Mouse (Mus musculus) 416B (cell line): ENCODE results near the gene P4ha2.

Experiments used
- DNase-seq: peaks from one replicate; pipeline ENCODE4 v3.0.0; 2011; ENCODE audit warnings: low read depth

The P4ha2 gene

GRCm38 (mm10) chr11:54100045-54100691 is at the start of gene P4ha2:
Gene P4ha2 (plus strand): TSS chr11:54100095.
- DNase-seq = no peak

- no peak for DNase-seq
Observed at GRCm38 (mm10) chr11:54050205-54050604, 49.7 kb upstream of the P4ha2 start.

DNA sequence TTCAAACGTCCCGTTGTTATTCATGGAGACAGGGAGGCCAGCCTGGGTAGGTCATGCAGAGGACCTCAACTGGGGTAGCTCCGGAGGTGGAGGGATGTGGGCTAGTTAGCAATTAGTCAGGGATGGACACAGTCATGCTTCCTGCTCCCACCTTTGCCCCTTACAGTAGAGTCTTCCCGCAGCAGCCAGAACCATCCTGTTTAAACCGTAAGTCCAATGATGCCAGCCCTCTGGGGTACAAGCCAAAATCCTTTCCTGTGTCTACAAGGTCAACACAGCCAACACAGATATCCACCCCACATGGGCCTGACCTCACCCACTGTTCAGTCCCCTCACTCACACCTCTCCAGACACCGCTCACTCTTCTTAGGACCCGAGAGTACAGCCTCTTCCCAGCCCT is 48.7 kb upstream of the P4ha2 start:
- DNase-seq = no peak

GRCm38 (mm10) chr11:54052128-54052527 is 47.8 kb upstream of the P4ha2 start:
- DNase-seq = no peak

- no peak for DNase-seq
Observed at GRCm38 (mm10) chr11:54053090-54053489, 46.8 kb upstream of the P4ha2 start.

GRCm38 (mm10) chr11:54054257-54054656 is 45.6 kb upstream of the P4ha2 start:
- peak; percentile 56 for DNase-seq

DNA sequence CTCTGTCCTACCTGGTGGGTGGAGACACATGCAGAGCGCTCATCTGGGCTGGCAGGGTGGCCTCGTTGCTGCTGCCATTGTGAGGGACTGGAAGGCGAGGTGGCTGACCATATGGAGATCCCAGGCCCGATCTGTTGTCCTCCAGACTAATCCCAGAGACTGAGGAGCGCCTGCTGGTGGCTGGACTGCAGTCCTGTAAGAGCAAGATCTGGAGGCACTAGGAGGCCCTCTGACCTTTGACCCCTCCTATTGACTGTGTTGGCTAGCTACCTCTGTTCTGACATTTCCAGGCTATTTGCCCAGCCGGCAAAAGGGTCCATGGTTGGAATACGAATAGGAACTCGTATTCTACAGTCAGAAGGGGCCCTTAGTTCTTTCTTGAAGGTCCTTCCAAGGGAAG is 43.8 kb upstream of the P4ha2 start:
- no peak for DNase-seq

GRCm38 (mm10) chr11:54057428-54057827 is 42.5 kb upstream of the P4ha2 start:
- no peak for DNase-seq

DNA sequence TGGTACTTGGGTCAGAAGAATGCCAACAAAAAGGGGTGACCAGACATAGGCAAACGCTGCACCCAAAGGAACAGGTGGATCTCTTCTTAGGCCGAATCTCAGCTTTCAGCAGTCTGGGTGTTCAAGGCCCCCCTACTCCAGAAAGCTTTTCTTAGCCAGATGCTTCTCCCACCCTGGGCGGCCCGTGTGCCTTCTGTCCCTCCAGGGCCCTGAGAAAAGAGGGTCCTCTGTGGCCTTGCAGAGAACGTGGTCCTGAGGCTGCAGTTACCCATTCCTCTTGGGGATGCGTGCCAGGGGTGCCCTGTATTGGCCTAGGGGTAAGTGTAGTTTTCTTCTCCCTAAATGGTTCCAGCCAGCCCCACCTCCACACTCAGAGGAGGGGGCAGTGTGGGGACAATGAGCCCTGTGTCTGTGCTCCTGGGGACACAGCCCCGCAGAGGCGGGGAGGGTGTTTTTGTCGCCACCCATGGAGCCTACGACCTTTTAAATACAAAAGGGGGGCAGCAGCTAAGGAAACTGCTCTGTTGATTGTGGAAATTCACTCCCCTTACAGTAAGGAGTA is 41.8 kb upstream of the P4ha2 start:
- DNase-seq = no peak

DNA sequence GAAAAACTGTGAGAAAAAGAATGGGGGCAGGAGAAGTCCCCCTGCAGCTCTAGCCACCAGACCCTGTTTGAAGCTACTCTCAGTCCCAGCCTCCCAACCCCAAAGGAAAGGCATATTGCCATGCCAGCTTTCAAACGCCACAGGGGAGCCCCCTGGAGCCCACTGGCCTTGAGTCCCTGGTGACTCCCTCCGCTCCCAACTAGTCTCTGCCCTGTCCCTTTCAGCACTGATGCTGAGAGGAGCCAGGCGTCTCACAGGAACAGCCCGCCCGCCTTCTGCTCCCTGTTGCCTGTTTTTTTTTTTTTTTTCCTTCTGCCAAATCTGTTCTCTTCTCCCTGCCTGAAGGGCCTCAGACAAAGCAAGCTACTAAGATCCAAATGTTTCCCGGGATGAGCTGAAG is 41.3 kb upstream of the P4ha2 start:
- no peak for DNase-seq

DNA sequence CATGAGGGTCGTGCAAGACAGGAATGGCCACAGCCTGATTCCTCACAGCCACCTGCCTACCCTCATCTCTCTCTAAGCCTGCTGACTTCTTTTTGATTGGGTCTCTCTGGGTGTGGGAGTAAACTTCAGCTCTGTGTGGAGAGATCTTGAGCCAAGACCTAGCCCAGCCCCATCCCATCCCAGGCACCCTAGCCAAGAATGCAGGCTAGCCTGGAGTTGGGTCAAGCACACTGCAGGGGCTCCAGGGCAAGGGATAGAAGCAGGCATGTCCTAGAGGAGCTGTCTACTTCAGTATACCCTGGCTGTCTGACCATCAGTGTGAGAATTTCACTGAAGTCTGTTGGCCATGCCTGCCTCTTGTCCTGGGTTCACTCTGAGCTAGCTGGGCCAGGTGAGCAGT is 40.4 kb upstream of the P4ha2 start:
- DNase-seq = no peak

- DNase-seq = no peak
Observed at GRCm38 (mm10) chr11:54060316-54060715, 39.6 kb upstream of the P4ha2 start.

DNA sequence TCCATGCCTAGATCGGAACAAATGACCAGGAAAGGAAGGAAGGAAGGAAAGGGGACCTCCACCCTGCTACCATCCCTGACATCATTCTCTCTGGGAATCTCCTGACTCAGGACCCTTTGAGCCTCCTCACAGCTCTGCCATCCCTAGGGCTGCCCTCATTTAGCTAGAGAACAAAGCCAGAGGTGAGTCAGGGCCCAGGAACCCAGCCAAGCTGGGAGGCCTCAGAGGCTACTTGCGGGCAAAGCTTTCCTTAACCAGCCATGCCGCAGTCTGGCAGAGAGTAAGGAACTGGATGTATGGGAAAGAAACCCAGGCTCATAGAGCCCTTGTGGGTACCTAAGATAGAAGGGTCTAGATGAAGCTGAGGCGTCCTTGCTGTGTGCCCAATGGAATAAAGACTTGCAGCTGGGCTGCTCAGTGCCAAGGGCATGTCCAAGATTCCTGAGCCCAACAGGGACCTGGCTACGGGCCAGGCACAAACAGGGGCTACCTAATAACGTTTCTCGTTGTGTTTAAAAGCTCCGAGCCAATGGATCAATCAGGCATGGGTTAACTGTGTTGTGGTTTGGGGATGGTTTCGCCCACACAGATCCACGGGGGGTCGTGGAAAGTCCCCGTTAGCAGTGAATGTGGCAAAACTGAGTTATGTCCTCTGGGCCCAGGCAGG is 37.7 kb upstream of the P4ha2 start:
- DNase-seq = no peak

- no peak for DNase-seq
Observed at GRCm38 (mm10) chr11:54062753-54063471, 37.0 kb upstream of the P4ha2 start.

- DNase-seq = no peak
Observed at GRCm38 (mm10) chr11:54063472-54063775, 36.5 kb upstream of the P4ha2 start.

DNA sequence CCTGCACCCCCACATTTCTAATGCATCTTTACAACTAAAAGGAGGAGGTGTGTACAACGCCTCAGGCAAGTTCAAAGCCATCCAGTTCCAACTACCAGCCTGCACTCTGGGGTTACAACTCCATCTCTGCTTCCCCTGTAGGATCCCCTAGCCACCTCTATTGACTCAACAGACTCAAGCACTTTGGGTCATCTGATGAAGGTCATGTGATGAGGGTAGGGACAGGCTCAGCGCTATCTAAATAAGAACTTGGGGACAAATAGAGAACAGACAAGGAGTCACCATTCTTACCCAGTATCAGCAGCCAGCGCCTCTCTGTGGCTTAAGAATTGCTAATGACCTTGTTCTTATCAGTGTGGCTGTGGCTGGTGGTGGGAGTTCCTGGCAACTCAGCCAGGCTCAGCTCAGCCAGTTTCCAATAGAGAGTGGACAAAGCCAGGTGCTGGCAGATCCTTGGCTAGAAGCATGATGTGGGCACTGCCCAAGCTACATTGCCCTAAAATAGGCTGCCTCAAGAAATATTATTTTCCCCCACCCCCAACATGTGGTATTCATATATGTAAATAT is 35.4 kb upstream of the P4ha2 start:
- DNase-seq = peak; percentile 8

- DNase-seq = no peak
Observed at GRCm38 (mm10) chr11:54065106-54065914, 34.6 kb upstream of the P4ha2 start.

GRCm38 (mm10) chr11:54065915-54066178 is 34.0 kb upstream of the P4ha2 start:
- DNase-seq = no peak

- no peak for DNase-seq
Observed at GRCm38 (mm10) chr11:54066400-54066799, 33.5 kb upstream of the P4ha2 start.

DNA sequence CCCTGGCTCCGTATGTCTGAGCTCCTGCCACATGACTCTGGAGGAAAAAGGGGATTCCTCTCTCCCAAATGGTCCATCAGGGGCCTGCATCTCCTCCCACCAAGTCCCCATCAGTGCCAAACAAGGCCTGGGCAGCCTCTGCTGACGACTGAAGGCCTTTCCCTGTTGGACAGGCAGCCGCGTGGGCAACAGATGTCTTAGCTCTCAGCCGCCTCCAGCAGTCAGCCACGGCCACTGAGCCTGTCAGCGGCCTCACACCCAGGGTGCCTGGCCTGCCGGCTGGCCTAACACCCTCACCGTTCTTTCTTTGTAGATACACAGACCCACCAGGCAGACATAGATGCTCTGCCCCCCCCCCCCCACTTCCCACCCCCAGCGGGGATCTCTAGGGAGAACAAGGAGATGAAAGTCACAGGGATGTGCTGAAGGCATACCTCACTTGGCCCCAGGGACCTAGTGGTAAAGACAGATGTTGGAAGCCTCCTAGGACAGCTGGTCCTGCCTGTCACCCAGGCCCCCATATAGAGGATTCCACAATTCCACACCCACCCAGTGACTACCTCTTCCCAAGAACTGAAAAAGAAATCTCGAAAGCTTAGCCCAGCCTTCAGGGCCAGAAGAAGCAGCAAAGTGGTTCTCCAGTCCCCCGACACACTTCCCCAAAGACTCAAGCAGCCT is 32.4 kb upstream of the P4ha2 start:
- no peak for DNase-seq

- no peak for DNase-seq
Observed at GRCm38 (mm10) chr11:54067996-54068519, 31.8 kb upstream of the P4ha2 start.
